Mouse (Mus musculus) regulatory T cell (primary cell): ENCODE results near the gene Gm20695.

Experiments
- in situ Hi-C: fragments of 300-600 bp; cut with MboI, MseI; formaldehyde crosslinking; loops from one replicate; pipeline ENCODE4 v1.15.1; 2025; ENCODE audit warnings: high pct_unique_total_duplicates

The Gm20695 gene

GRCm38 (mm10) chr16:3895173-3895792 lies 10.8 kb downstream of the Gm20695 start:
- in situ Hi-C loops = loop anchor here (5.0 kb wide), 1 partner anchor 82 kb away; the partner anchor contains the start of gene Nlrc3

GRCm38 (mm10) chr16:3896046-3896445 lies 11.6 kb downstream of the Gm20695 start:
- in situ Hi-C loops = loop anchor here (5.0 kb wide), 1 partner anchor 81 kb away; the partner anchor contains the start of gene Nlrc3

- in situ Hi-C loops = loop anchor here (5.0 kb wide), 1 partner anchor 81 kb away; the partner anchor contains the start of gene Nlrc3
Observed at GRCm38 (mm10) chr16:3896553-3896952, 12.1 kb downstream of the Gm20695 start.

GRCm38 (mm10) chr16:3907471-3907870 lies 23.0 kb downstream of the Gm20695 start:
- in situ Hi-C loops = loop anchor here (5.0 to 10.0 kb wide), 2 partner anchors 95 to 163 kb away; partner anchors contain the start of genes Slx4 and Zfp263

GRCm38 (mm10) chr16:3908537-3909111 lies 24.2 kb downstream of the Gm20695 start, which contains the start of the genes 1700037C18Rik and Cluap1:
1700037C18Rik (minus strand) TSS chr16:3908689.
Cluap1 (plus strand) TSS chr16:3908801.
- in situ Hi-C loops = loop anchor here (5.0 to 10.0 kb wide), 2 partner anchors 94 to 164 kb away; partner anchors contain the start of genes Slx4 and Zfp263

- in situ Hi-C loops = loop anchor here (5.0 to 10.0 kb wide), 2 partner anchors 93 to 164 kb away; partner anchors contain the start of genes Slx4 and Zfp263
Observed at GRCm38 (mm10) chr16:3909118-3909517, 24.7 kb downstream of the Gm20695 start.

GRCm38 (mm10) chr16:3920756-3921155 lies 36.3 kb downstream of the Gm20695 start:
- in situ Hi-C loops = no loop called here

GRCm38 (mm10) chr16:3923515-3923914 lies 39.1 kb downstream of the Gm20695 start:
- in situ Hi-C loops = no loop called here

- in situ Hi-C loops = no loop called here
Observed at GRCm38 (mm10) chr16:3923966-3924365, 39.5 kb downstream of the Gm20695 start.

GRCm38 (mm10) chr16:3928582-3928981 lies 44.1 kb downstream of the Gm20695 start:
- in situ Hi-C loops = no loop called here

- in situ Hi-C loops = no loop called here
Observed at GRCm38 (mm10) chr16:3929151-3929550, 44.7 kb downstream of the Gm20695 start.

- in situ Hi-C loops = no loop called here
Observed at GRCm38 (mm10) chr16:3933536-3933935, 49.1 kb downstream of the Gm20695 start.

GRCm38 (mm10) chr16:3934091-3934490 lies 49.6 kb downstream of the Gm20695 start:
- in situ Hi-C loops = no loop called here

GRCm38 (mm10) chr16:3934701-3935100 lies 50.3 kb downstream of the Gm20695 start:
- in situ Hi-C loops = no loop called here

GRCm38 (mm10) chr16:3951141-3951540 lies 66.7 kb downstream of the Gm20695 start:
- in situ Hi-C loops = no loop called here

- in situ Hi-C loops = no loop called here
Observed at GRCm38 (mm10) chr16:3956369-3956768, 71.9 kb downstream of the Gm20695 start.

- in situ Hi-C loops = no loop called here
Observed at GRCm38 (mm10) chr16:3959261-3959660, 74.8 kb downstream of the Gm20695 start.

- in situ Hi-C loops = no loop called here
Observed at GRCm38 (mm10) chr16:3964990-3965389, 80.5 kb downstream of the Gm20695 start.

GRCm38 (mm10) chr16:3965534-3965933 lies 81.1 kb downstream of the Gm20695 start:
- in situ Hi-C loops = no loop called here
